Mouse (Mus musculus): Measurements from ENCODE around the gene Cmtm6. TPM values are rescaled to one million over a fixed set of nuclear protein-coding genes. Genes with fewer than 3 reads are reported as not detected.

Gene Cmtm6
- polyA plus RNA-seq, 1 experiment: 15.2 TPM

DNA sequence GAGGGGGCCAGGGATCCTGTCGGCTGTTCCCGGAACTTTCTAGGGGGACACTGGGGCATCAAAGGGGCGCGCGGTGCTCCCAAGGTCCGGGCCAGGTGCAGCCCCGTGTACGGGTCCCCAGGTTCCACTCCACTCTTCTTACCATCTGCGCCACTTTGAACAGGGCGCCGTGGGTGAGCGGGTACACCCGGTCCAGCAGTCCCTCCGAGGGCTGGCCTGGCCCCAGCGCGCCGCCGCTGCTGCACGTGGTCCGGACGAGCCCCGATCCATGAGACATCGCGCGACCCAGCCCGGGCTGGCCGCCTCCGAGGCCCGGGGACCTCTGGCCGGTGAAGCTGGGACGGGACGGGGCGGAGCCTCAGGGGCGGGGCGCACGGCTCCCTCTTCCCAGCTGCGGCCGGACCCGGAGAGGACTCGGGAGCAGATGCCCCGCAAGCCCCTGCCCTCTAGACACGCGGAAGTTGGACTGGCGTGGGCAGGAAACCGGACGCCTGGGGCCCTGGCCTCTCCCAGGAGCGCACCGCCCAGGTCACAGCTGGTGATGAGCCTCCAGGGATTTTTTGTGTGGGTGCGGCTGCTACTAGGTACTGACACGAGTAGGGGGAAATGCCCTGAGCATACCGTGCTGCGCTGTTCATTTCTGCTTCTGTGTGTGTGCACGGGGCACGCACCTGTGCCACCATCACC is 50.8 kb downstream of the Cmtm6 start, which contains the start of gene Cmtm7:
Gene Cmtm7, minus strand, starts transcription at position 331 of the 687 bp plus-strand sequence.
- WGBS: 6% methylated on average over 54 of the region's 54 CpGs
- Histone ChIP-seq H3K4me1 (ENCODE audit: control insufficient read depth, insufficient read depth, low read length) (no peaks in the 10 kb centered on the region; the same call in 1 of the 2 replicates), H3K27ac (ENCODE audit: insufficient read depth, low read length) (no peak within 1 kb of the TSS), H3K4me3 (replicated peaks; ENCODE audit: insufficient read depth, low read depth, low read length) (peak within 1 kb of the TSS; percentile 48), H3K27me3 (ENCODE audit: control insufficient read depth, insufficient read depth, low read length) (peaks cover 1% of the 10 kb centered on the region; the same call in 1 of the 2 replicates)
- DNase-seq: peak; percentile 18 to 42
- TF ChIP-seq POLR2A (IDR thresholded peaks at IDR 0.05; ENCODE audit: borderline replicate concordance, insufficient read depth, low read length) (no peak), CTCF (IDR thresholded peaks at IDR 0.05; ENCODE audit: borderline replicate concordance, insufficient read depth, low read depth, low read length) (no peak)

DNA sequence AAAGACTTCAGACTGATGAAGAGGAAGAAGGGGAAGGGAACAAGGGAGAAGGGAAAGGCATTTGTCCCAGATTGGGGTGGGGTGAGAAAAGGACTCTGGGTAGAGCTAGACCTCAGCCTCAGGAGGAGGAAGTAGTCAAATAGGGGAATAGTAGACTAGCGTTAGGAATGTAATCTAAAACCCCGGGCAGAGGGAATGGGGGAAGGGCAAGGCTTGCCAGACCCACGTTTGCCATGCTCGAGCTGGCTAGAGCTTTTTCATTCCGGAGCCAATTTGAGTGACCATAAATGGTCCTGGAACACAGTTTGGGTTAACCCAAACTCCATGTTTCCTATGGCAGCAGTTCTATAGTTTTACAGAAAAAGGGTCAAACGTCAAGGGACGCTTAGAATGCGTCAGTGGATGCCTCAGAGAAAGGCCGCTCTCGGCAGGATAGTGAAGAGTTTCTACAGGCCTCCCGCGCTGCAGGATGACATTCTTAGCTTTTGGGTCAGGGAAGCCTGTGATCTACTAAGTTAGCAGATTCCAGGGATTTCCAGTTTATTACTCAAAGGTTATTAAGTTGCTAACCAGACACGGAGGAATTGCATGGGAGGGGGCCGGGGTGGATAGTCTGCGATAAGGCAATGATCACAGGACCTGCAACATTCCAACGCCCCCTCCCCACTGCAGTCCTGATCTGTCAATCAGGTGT is 54.7 kb downstream of the Cmtm6 start:
- DNase-seq: no peak
- Histone ChIP-seq H3K27ac (ENCODE audit: insufficient read depth, low read length) (no peak overlapping the region), H3K4me3 (replicated peaks; ENCODE audit: insufficient read depth, low read depth, low read length) (no peak overlapping the region), H3K27me3 (ENCODE audit: control insufficient read depth, insufficient read depth, low read length) (peaks cover 1% of the 10 kb centered on the region; the same call in 1 of the 2 replicates), H3K4me1 (ENCODE audit: control insufficient read depth, insufficient read depth, low read length) (no peaks in the 10 kb centered on the region; the same call in 1 of the 2 replicates)
- no peak for TF ChIP-seq CTCF (IDR thresholded peaks at IDR 0.05; ENCODE audit: borderline replicate concordance, insufficient read depth, low read depth, low read length)
- TF ChIP-seq POLR2A (IDR thresholded peaks at IDR 0.05; ENCODE audit: borderline replicate concordance, insufficient read depth, low read length): no peak
- 44% methylated on average over 16 of the region's 16 CpGs for WGBS

DNA sequence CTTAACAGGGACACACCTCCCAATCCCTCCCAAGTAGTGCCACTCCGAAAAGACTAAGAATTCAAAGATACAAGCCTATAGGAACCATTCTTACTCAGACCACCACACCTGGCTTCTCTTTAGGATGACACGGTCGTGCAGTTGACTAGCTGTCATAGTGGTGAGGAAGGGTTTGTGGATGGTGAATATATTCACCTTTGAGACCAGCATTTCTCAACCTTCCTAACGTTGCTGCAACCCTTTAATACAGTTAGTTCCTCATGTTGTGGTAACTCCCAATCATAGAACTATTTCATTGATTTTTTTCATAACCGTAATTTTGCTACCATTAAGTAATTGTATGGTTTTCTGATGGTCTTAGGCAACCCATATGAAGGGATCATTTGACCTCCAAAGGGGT is 56.2 kb downstream of the Cmtm6 start:
- Histone ChIP-seq H3K4me1 (ENCODE audit: control insufficient read depth, insufficient read depth, low read length) (no peaks in the 10 kb centered on the region), H3K27ac (ENCODE audit: insufficient read depth, low read length) (no peak overlapping the region), H3K4me3 (replicated peaks; ENCODE audit: insufficient read depth, low read depth, low read length) (no peak overlapping the region), H3K27me3 (ENCODE audit: control insufficient read depth, insufficient read depth, low read length) (peaks cover 1% of the 10 kb centered on the region; the same call in 1 of the 2 replicates)
- TF ChIP-seq CTCF (IDR thresholded peaks at IDR 0.05; ENCODE audit: borderline replicate concordance, insufficient read depth, low read depth, low read length) (no peak), POLR2A (IDR thresholded peaks at IDR 0.05; ENCODE audit: borderline replicate concordance, insufficient read depth, low read length) (no peak)
- WGBS: 98% methylated on average over 5 of the region's 5 CpGs
- DNase-seq: no peak

DNA sequence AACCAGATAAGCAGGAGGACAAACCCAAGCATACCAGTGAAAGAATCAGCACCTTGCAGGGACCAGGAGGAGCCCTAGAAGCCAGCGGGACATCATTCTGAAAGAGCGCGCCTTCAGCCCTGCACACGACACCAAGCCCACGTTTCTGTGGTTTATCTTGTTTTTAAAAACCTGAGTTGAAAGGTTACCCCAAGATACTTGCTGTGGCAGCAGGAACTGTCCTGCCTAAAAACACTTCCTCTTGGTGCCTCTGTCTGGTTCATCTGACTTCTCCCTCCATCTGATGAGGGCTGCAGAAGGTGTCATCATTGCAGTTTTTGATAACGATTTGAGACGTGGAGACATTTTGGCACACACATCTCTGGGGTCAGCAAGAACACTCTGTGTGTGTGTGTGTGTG is 56.8 kb downstream of the Cmtm6 start:
- Histone ChIP-seq H3K4me3 (replicated peaks; ENCODE audit: insufficient read depth, low read depth, low read length) (no peak overlapping the region), H3K27ac (ENCODE audit: insufficient read depth, low read length) (no peak overlapping the region), H3K27me3 (ENCODE audit: control insufficient read depth, insufficient read depth, low read length) (peaks cover 1% of the 10 kb centered on the region; the same call in 1 of the 2 replicates), H3K4me1 (ENCODE audit: control insufficient read depth, insufficient read depth, low read length) (no peaks in the 10 kb centered on the region)
- TF ChIP-seq POLR2A (IDR thresholded peaks at IDR 0.05; ENCODE audit: borderline replicate concordance, insufficient read depth, low read length) (no peak), CTCF (IDR thresholded peaks at IDR 0.05; ENCODE audit: borderline replicate concordance, insufficient read depth, low read depth, low read length) (no peak)
- no peak for DNase-seq
- WGBS: 95% methylated on average over 7 of the region's 7 CpGs

DNA sequence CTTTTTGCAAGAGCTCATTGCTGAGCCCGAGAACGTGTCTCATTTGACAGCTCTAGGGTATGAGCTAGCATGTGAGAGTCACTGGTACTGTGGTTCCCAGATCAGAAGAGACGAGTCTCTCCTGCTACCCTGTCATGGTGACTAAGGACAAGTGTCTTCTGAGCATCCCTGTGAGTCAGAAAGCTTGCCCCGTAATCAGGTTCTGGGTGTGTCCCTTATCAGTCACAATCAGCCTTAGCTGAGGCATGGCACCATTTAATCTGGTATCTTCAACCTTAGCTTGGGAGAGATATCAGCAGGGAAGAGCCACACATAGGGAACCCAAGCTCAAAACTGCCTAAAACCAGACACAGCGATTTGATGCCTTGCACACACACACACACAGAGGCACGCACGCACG is 57.8 kb downstream of the Cmtm6 start:
- Histone ChIP-seq H3K4me1 (ENCODE audit: control insufficient read depth, insufficient read depth, low read length) (no peaks in the 10 kb centered on the region), H3K27me3 (ENCODE audit: control insufficient read depth, insufficient read depth, low read length) (peaks cover 1% of the 10 kb centered on the region; the same call in 1 of the 2 replicates), H3K4me3 (replicated peaks; ENCODE audit: insufficient read depth, low read depth, low read length) (no peak overlapping the region), H3K27ac (ENCODE audit: insufficient read depth, low read length) (no peak overlapping the region)
- TF ChIP-seq CTCF (IDR thresholded peaks at IDR 0.05; ENCODE audit: borderline replicate concordance, insufficient read depth, low read depth, low read length) (no peak), POLR2A (IDR thresholded peaks at IDR 0.05; ENCODE audit: borderline replicate concordance, insufficient read depth, low read length) (no peak)
- 93% methylated on average over 8 of the region's 8 CpGs for WGBS
- no peak for DNase-seq

DNA sequence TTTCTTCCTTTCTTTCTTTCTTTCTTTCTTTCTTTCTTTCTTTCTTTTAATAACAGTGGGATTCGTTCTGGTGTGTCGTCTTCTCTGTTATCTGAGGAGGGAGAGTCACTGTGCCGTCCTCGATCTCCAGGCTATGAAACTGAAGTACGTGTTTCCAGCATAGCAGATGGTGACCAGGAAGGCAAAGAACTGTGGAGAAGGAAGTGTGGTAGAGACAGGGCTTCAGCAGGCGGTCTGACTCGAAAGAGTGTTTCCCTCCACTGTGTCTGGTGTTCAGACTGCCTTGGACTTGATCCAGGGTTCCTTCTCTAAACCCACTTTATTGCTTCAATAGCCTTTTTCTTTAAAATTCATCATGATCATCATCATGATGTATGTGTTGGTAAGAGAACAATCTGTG is 58.6 kb downstream of the Cmtm6 start:
- peaks cover 1% of the 10 kb centered on the region; the same call in 1 of the 2 replicates for H3K27me3 ChIP-seq (ENCODE audit: control insufficient read depth, insufficient read depth, low read length)
- TF ChIP-seq CTCF (IDR thresholded peaks at IDR 0.05; ENCODE audit: borderline replicate concordance, insufficient read depth, low read depth, low read length) (no peak), POLR2A (IDR thresholded peaks at IDR 0.05; ENCODE audit: borderline replicate concordance, insufficient read depth, low read length) (no peak)
- no peak overlapping the region for H3K4me3 ChIP-seq (replicated peaks; ENCODE audit: insufficient read depth, low read depth, low read length)
- DNase-seq: no peak
- 36% methylated on average over 7 of the region's 7 CpGs for WGBS
- H3K4me1 ChIP-seq (ENCODE audit: control insufficient read depth, insufficient read depth, low read length): no peaks in the 10 kb centered on the region
- H3K27ac ChIP-seq (ENCODE audit: insufficient read depth, low read length): no peak overlapping the region

DNA sequence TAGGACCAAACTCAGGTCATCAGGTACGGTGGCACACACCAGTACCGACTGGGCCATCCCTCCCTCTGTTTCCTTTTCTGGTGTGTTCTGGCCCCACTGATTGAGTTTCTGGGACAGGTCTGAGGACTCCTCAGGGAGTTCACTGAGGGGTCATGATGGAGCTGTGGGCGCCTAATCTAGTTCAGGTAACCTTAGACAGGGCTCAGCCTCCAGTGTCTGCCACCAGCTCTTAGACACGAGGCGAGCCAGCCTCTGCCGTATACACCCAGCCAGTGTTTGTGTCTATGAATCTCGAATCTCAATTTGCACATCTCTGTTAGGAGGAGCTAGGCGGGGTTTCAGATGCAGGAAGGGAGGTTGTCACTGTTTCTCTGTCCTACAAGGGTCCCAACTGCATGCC is 59.1 kb downstream of the Cmtm6 start:
- TF ChIP-seq POLR2A (IDR thresholded peaks at IDR 0.05; ENCODE audit: borderline replicate concordance, insufficient read depth, low read length) (no peak), CTCF (IDR thresholded peaks at IDR 0.05; ENCODE audit: borderline replicate concordance, insufficient read depth, low read depth, low read length) (no peak)
- WGBS: 87% methylated on average over 8 of the region's 8 CpGs
- no peak overlapping the region for H3K27ac ChIP-seq (ENCODE audit: insufficient read depth, low read length)
- H3K27me3 ChIP-seq (ENCODE audit: control insufficient read depth, insufficient read depth, low read length): peaks cover 1% of the 10 kb centered on the region; the same call in 1 of the 2 replicates
- H3K4me1 ChIP-seq (ENCODE audit: control insufficient read depth, insufficient read depth, low read length): no peaks in the 10 kb centered on the region
- no peak overlapping the region for H3K4me3 ChIP-seq (replicated peaks; ENCODE audit: insufficient read depth, low read depth, low read length)
- DNase-seq: no peak

Measured in cerebellum, adult 2 months (tissue).